Mouse (Mus musculus) liver, embryonic 12.5 days (tissue): ENCODE results near the gene Ephb2. TPM values are rescaled to one million over a fixed set of nuclear protein-coding genes. Genes with fewer than 3 reads are reported as not detected.

ENCODE experiments used
- ATAC-seq: fragments of 200-750 bp; cut with Nextera tagmentation; 2 replicates; pipeline ENCODE4 v1.8.0; 2017; ENCODE audit warnings: moderate number of reproducible peaks, mild to moderate bottlenecking, moderate library complexity
- H3K27ac ChIP-seq: fragments of 300-500 bp; sonication (generic); 2 replicates; pipeline ENCODE4 v1.5.1; 2016; ENCODE audit warnings: mild to moderate bottlenecking
- H3K27me3 ChIP-seq: fragments of 300-500 bp; sonication (generic); replicated peaks from 2 replicates; pipeline ENCODE4 v1.6.1; 2016; ENCODE audit warnings: mild to moderate bottlenecking, moderate library complexity
- H3K36me3 ChIP-seq: fragments of 300-500 bp; sonication (generic); 2 replicates; pipeline ENCODE4 v1.6.1; 2016; ENCODE audit warnings: mild to moderate bottlenecking, moderate library complexity
- H3K4me1 ChIP-seq: fragments of 300-500 bp; sonication (generic); 2 replicates; pipeline ENCODE4 v1.6.1; 2016
- H3K4me2 ChIP-seq: fragments of 300-500 bp; sonication (generic); 2 replicates; pipeline ENCODE4 v1.6.1; 2016; ENCODE audit warnings: mild to moderate bottlenecking, moderate library complexity
- H3K4me3 ChIP-seq: fragments of 300-500 bp; sonication (generic); 2 replicates; pipeline ENCODE4 v1.5.1; 2016; ENCODE audit warnings: mild to moderate bottlenecking, moderate library complexity
- H3K9ac ChIP-seq: fragments of 300-500 bp; sonication (generic); 2 replicates; pipeline ENCODE4 v1.6.1; 2016; ENCODE audit warnings: mild to moderate bottlenecking, moderate library complexity
- H3K9me3 ChIP-seq: fragments of 300-500 bp; sonication (generic); replicated peaks from 2 replicates; pipeline ENCODE4 v1.6.1; 2016; ENCODE audit warnings: mild to moderate bottlenecking, moderate library complexity
- WGBS: fragments of 180-500 bp; shearing (Covaris S2); methylation state at CpG from one replicate; pipeline ENCODE4 v1.1.7; 2016; ENCODE audit not compliant: insufficient replicate concordance; 5-methylcytosine and 5-hydroxymethylcytosine counted together
- polyA plus RNA-seq: library from polyadenylated mRNA; unstranded; fragments of >200 nt; fragmentation: Nextera tagmentation; extraction: Ambion mirVana; gene quantifications from 2 replicates; pipeline ENCODE4 v1.2.1, GENCODE M21; 2016

Ephb2 gene
- polyA plus RNA-seq, 1 experiment from 2014 or later = 1.4 TPM

GRCm38 (mm10) chr4:136772952-136773584 lies 62.7 kb downstream of the Ephb2 start:
- Histone ChIP-seq H3K9ac (no peak overlapping the region), H3K27ac (no peak overlapping the region), H3K36me3 (no peaks in the 10 kb centered on the region), H3K4me3 (no peak overlapping the region), H3K4me1 (0 out of 2 replicates have a peak, but pooled peaks cover 5% of the 10 kb centered on the region), H3K9me3 (no peaks in the 10 kb centered on the region), H3K4me2 (no peak overlapping the region), H3K27me3 (peaks cover 7% of the 10 kb centered on the region; the same call in 1 of the 2 replicates)
- WGBS = 67% methylated on average over 13 of the region's 13 CpGs
- ATAC-seq = no peak

- no peak for ATAC-seq
- H3K4me1 ChIP-seq = 0 out of 2 replicates have a peak, but pooled peaks cover 5% of the 10 kb centered on the region
- H3K27ac ChIP-seq = no peak overlapping the region
- no peak overlapping the region for H3K9ac ChIP-seq
- 75% methylated on average over 5 of the region's 5 CpGs for WGBS
- H3K4me2 ChIP-seq = no peak overlapping the region
- H3K9me3 ChIP-seq = no peaks in the 10 kb centered on the region
- no peaks in the 10 kb centered on the region for H3K36me3 ChIP-seq
- H3K27me3 ChIP-seq = peaks cover 7% of the 10 kb centered on the region; the same call in 1 of the 2 replicates
- no peak overlapping the region for H3K4me3 ChIP-seq
Observed at GRCm38 (mm10) chr4:136772318-136772717, 63.5 kb downstream of the Ephb2 start.

- H3K4me1 ChIP-seq = no peaks in the 10 kb centered on the region
- no peaks in the 10 kb centered on the region for H3K36me3 ChIP-seq
- no peak overlapping the region for H3K9ac ChIP-seq
- H3K9me3 ChIP-seq = no peaks in the 10 kb centered on the region
- no peaks in the 10 kb centered on the region for H3K27me3 ChIP-seq
- no peak for ATAC-seq
- no peak overlapping the region for H3K4me3 ChIP-seq
- H3K27ac ChIP-seq = no peak overlapping the region
- H3K4me2 ChIP-seq = no peak overlapping the region
- WGBS = 54% methylated on average over 17 of the region's 17 CpGs
Observed at GRCm38 (mm10) chr4:136770718-136771117, 65.1 kb downstream of the Ephb2 start.

GRCm38 (mm10) chr4:136768499-136768898 lies 67.3 kb downstream of the Ephb2 start:
- Histone ChIP-seq H3K4me2 (no peak overlapping the region), H3K4me3 (no peak overlapping the region), H3K9me3 (no peaks in the 10 kb centered on the region), H3K9ac (no peak overlapping the region), H3K4me1 (0 out of 2 replicates have a peak, but pooled peaks cover 3% of the 10 kb centered on the region), H3K36me3 (no peaks in the 10 kb centered on the region), H3K27ac (no peak overlapping the region), H3K27me3 (no peaks in the 10 kb centered on the region)
- ATAC-seq = no peak
- 82% methylated on average over 3 of the region's 3 CpGs for WGBS

GRCm38 (mm10) chr4:136765080-136765479 lies 70.7 kb downstream of the Ephb2 start:
- Histone ChIP-seq H3K9ac (no peak overlapping the region), H3K27ac (no peak overlapping the region), H3K4me2 (no peak overlapping the region), H3K4me3 (no peak overlapping the region), H3K4me1 (0 out of 2 replicates have a peak, but pooled peaks cover 13% of the 10 kb centered on the region), H3K36me3 (no peaks in the 10 kb centered on the region), H3K27me3 (no peaks in the 10 kb centered on the region), H3K9me3 (no peaks in the 10 kb centered on the region)
- ATAC-seq = no peak
- WGBS = 36% methylated on average over 7 of the region's 7 CpGs

GRCm38 (mm10) chr4:136763349-136763748 lies 72.4 kb downstream of the Ephb2 start:
- Histone ChIP-seq H3K36me3 (no peaks in the 10 kb centered on the region), H3K27me3 (no peaks in the 10 kb centered on the region), H3K4me3 (no peak overlapping the region), H3K4me2 (no peak overlapping the region), H3K9me3 (no peaks in the 10 kb centered on the region), H3K27ac (no peak overlapping the region), H3K4me1 (0 out of 2 replicates have a peak, but pooled peaks cover 13% of the 10 kb centered on the region), H3K9ac (no peak overlapping the region)
- ATAC-seq = no peak
- 55% methylated on average over 5 of the region's 5 CpGs for WGBS

GRCm38 (mm10) chr4:136761713-136762380 lies 73.9 kb downstream of the Ephb2 start:
- no peak overlapping the region for H3K9ac ChIP-seq
- no peak overlapping the region for H3K4me3 ChIP-seq
- no peak overlapping the region for H3K27ac ChIP-seq
- ATAC-seq = no peak
- 66% methylated on average over 18 of the region's 18 CpGs for WGBS
- H3K36me3 ChIP-seq = no peaks in the 10 kb centered on the region
- no peaks in the 10 kb centered on the region for H3K9me3 ChIP-seq
- H3K4me2 ChIP-seq = no peak overlapping the region
- 0 out of 2 replicates have a peak, but pooled peaks cover 13% of the 10 kb centered on the region for H3K4me1 ChIP-seq
- H3K27me3 ChIP-seq = peaks cover 4% of the 10 kb centered on the region; the same call in 1 of the 2 replicates

- H3K27ac ChIP-seq = no peak overlapping the region
- ATAC-seq = no peak
- H3K9me3 ChIP-seq = no peaks in the 10 kb centered on the region
- no peak overlapping the region for H3K9ac ChIP-seq
- no peak overlapping the region for H3K4me2 ChIP-seq
- H3K4me3 ChIP-seq = no peak overlapping the region
- H3K36me3 ChIP-seq = no peaks in the 10 kb centered on the region
- WGBS = 52% methylated on average over 11 of the region's 11 CpGs
- H3K4me1 ChIP-seq = peaks cover 16% of the 10 kb centered on the region; the same call in 1 of the 2 replicates
- peaks cover 7% of the 10 kb centered on the region for H3K27me3 ChIP-seq
Observed at GRCm38 (mm10) chr4:136760882-136761281, 74.9 kb downstream of the Ephb2 start.

- no peak for ATAC-seq
- Histone ChIP-seq H3K27me3 (peaks cover 30% of the 10 kb centered on the region), H3K4me2 (no peak overlapping the region), H3K36me3 (no peaks in the 10 kb centered on the region), H3K9me3 (no peaks in the 10 kb centered on the region), H3K4me1 (peaks cover 15% of the 10 kb centered on the region; the same call in 1 of the 2 replicates), H3K4me3 (no peak overlapping the region), H3K9ac (no peak overlapping the region), H3K27ac (no peak overlapping the region)
- WGBS = 61% methylated on average over 4 of the region's 4 CpGs
Observed at GRCm38 (mm10) chr4:136757096-136757495, 78.7 kb downstream of the Ephb2 start.

- 66% methylated on average over 6 of the region's 6 CpGs for WGBS
- Histone ChIP-seq H3K4me1 (peaks cover 15% of the 10 kb centered on the region; the same call in 1 of the 2 replicates), H3K4me3 (no peak overlapping the region), H3K27ac (no peak overlapping the region), H3K36me3 (no peaks in the 10 kb centered on the region), H3K9ac (no peak overlapping the region), H3K9me3 (no peaks in the 10 kb centered on the region), H3K4me2 (no peak overlapping the region), H3K27me3 (peaks cover 36% of the 10 kb centered on the region)
- ATAC-seq = no peak
Observed at GRCm38 (mm10) chr4:136756486-136756885, 79.3 kb downstream of the Ephb2 start.

GRCm38 (mm10) chr4:136755364-136755811 lies 80.4 kb downstream of the Ephb2 start:
- Histone ChIP-seq H3K9me3 (no peaks in the 10 kb centered on the region), H3K4me2 (peak overlapping the region; percentile 60), H3K4me1 (peaks cover 15% of the 10 kb centered on the region; the same call in 1 of the 2 replicates), H3K4me3 (peak overlapping the region; percentile 26), H3K27me3 (peaks cover 47% of the 10 kb centered on the region), H3K9ac (no peak overlapping the region), H3K27ac (no peak overlapping the region), H3K36me3 (no peaks in the 10 kb centered on the region)
- ATAC-seq = no peak
- WGBS = under 1% methylated on average over 31 of the region's 31 CpGs

GRCm38 (mm10) chr4:136754256-136754655 lies 81.5 kb downstream of the Ephb2 start:
- ATAC-seq = no peak
- Histone ChIP-seq H3K4me3 (no peak overlapping the region), H3K27me3 (peaks cover 49% of the 10 kb centered on the region), H3K9ac (no peak overlapping the region), H3K9me3 (no peaks in the 10 kb centered on the region), H3K4me2 (no peak overlapping the region), H3K27ac (no peak overlapping the region), H3K36me3 (no peaks in the 10 kb centered on the region), H3K4me1 (peaks cover 15% of the 10 kb centered on the region; the same call in 1 of the 2 replicates)
- WGBS = 72% methylated on average over 8 of the region's 8 CpGs
